Mouse (Mus musculus) kidney, adult 2 months (tissue): ENCODE results near the gene Tex26. TPM values are rescaled to one million over a fixed set of nuclear protein-coding genes. Genes with fewer than 3 reads are reported as not detected.

Experiments
- DNase-seq: peaks from one replicate; pipeline ENCODE4 v3.0.0; 2021
- H3K27ac ChIP-seq: fragments of 200-500 bp; 2 replicates; pipeline ENCODE4 v1.5.1; 2012; ENCODE audit warnings: low read depth, low read length, control low read depth, inconsistent platforms; ENCODE audit not compliant: insufficient read depth
- H3K27me3 ChIP-seq: fragments of 200-500 bp; replicated peaks from 2 replicates; pipeline ENCODE4 v1.6.1; 2012; ENCODE audit warnings: mild to moderate bottlenecking, moderate library complexity, low read length, inconsistent platforms; ENCODE audit not compliant: control insufficient read depth, insufficient read depth
- H3K36me3 ChIP-seq: fragments of 200-500 bp; 2 replicates; pipeline ENCODE4 v1.6.1; 2012; ENCODE audit warnings: mild to moderate bottlenecking, moderate library complexity, low read length, inconsistent platforms; ENCODE audit not compliant: control insufficient read depth, insufficient read depth
- H3K4me1 ChIP-seq: fragments of 200-500 bp; 2 replicates; pipeline ENCODE4 v1.6.1; 2011; ENCODE audit warnings: low read length; ENCODE audit not compliant: control insufficient read depth, insufficient read depth
- H3K4me3 ChIP-seq: fragments of 200-500 bp; 2 replicates; pipeline ENCODE4 v1.5.1; 2011; ENCODE audit warnings: mild to moderate bottlenecking, low read depth, low read length, control low read depth; ENCODE audit not compliant: insufficient read depth
- CTCF ChIP-seq: fragments of 200-500 bp; conservative IDR thresholded peaks from 2 replicates; pipeline ENCODE4 v1.5.1; 2011; ENCODE audit warnings: low read depth, mild to moderate bottlenecking, control low read depth, low read length, moderate library complexity, mixed read lengths; ENCODE audit not compliant: insufficient read depth, insufficient read length
- POLR2A ChIP-seq: fragments of 200-500 bp; IDR thresholded peaks from one replicate; pipeline ENCODE4 v1.6.1; 2011; ENCODE audit warnings: low read depth, low read length, control low read depth
- WGBS: fragments of 180-500 bp; shearing (Covaris S2); methylation state at CpG from one replicate; pipeline ENCODE4 v1.1.7; 2018; 5-methylcytosine and 5-hydroxymethylcytosine counted together
- polyA plus RNA-seq: library from polyadenylated mRNA; depleted of rRNA; stranded (reverse); fragments of >200 nt; gene quantifications from 2 replicates; pipeline ENCODE4 v1.2.3, GENCODE M21; 2012; rRNA removed

The Tex26 gene
- polyA plus RNA-seq, 1 experiment: not detected

DNA sequence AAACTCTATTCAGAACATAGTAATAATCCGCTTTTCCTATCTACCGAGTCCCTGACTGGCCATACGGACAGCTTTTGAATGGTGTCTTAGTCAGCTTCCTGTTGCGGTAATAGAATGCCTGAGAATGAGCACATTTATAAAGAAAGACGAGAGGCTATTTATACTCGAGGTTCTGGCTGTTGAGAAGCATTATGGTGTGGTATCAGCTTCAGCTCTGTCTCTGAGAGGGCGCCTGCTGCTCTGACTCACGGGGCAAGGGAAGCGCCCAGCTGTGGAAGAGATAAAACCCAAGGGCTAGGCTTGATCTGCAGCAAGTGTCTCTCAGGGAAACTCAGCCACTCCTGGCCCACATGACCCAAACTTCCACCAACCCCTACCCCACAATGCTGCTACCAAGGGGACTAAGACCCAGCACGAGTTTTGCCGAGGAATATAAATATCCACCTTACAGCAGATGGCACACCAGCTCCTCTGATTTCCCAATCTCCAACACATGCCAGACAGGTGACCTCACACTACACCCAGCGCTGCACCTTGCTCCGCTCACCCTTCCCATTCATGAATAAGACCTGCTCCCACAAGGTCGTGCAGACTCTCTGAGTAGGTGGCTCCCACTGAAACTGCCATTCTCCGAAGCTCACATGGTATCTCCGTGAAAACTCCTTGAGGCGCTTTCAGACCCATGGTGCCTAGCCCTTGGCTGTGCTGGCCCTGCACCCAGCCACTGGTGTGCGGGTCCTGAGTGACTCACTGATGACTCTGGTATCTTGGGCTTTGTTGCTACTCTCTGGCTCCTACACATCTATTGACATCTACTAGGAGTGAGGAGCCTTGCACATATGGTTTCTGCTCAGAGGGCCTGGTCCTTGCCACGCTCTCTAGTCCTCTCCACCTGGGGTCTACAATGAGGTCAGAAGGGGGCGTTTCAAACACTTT lies 68.9 kb downstream of the Tex26 start:
- no peak for DNase-seq
- WGBS: 76% methylated on average over 20 of the region's 20 CpGs
- H3K4me1 ChIP-seq: peaks cover under 1% of the 10 kb centered on the region
- no peaks in the 10 kb centered on the region for H3K36me3 ChIP-seq
- no peaks in the 10 kb centered on the region for H3K27me3 ChIP-seq
- H3K27ac ChIP-seq: no peak overlapping the region
- no peak overlapping the region for H3K4me3 ChIP-seq
- TF ChIP-seq CTCF: no peak
- no peak for TF ChIP-seq POLR2A

DNA sequence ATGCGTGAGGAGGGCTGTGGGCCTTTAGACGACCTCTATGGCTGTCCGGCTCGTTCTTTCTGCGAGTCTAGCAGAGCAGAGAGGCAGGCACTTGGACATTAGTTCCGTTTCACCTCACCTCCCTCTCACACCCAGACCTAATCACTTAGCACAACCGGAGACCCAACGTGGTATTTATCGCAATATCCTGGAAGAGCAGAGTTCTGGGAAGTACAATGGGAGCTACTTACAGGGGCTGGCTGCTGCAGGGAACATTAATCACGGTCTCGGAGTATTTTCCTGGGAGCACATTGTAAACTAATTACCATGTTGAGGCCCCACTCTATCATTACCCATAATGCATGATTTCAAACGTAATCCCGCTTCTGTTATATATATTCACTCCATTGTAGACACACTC lies 70.9 kb downstream of the Tex26 start:
- Histone ChIP-seq H3K36me3 (no peaks in the 10 kb centered on the region), H3K4me1 (peaks cover 6% of the 10 kb centered on the region), H3K27me3 (no peaks in the 10 kb centered on the region), H3K4me3 (no peak overlapping the region), H3K27ac (no peak overlapping the region)
- WGBS: 42% methylated on average over 13 of the region's 13 CpGs
- TF ChIP-seq CTCF (no peak), POLR2A (no peak)
- DNase-seq: no peak

DNA sequence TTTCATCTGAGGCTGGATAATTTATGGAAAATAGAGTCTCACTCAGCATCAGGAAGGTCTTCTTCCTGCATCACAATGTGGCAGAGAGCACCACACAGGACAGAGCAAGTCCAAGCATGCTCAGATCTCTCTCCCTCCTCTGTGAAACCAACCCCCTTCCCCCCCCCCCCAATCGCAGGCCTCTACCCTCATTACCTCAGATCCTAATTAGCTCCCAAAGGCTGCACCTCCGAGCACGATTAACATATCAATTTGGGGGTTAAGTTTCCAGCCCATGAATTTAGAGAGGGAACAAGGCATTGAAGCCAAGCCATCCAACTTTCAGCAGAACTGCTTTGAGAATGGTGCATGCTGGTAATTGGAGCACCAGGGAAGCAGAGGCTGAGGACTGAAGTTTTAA lies 73.2 kb downstream of the Tex26 start:
- DNase-seq: no peak
- Histone ChIP-seq H3K4me3 (no peak overlapping the region), H3K4me1 (peaks cover 6% of the 10 kb centered on the region), H3K27ac (no peak overlapping the region), H3K27me3 (no peaks in the 10 kb centered on the region), H3K36me3 (no peaks in the 10 kb centered on the region)
- TF ChIP-seq CTCF (no peak), POLR2A (no peak)
- WGBS: 45% methylated on average over 3 of the region's 3 CpGs

DNA sequence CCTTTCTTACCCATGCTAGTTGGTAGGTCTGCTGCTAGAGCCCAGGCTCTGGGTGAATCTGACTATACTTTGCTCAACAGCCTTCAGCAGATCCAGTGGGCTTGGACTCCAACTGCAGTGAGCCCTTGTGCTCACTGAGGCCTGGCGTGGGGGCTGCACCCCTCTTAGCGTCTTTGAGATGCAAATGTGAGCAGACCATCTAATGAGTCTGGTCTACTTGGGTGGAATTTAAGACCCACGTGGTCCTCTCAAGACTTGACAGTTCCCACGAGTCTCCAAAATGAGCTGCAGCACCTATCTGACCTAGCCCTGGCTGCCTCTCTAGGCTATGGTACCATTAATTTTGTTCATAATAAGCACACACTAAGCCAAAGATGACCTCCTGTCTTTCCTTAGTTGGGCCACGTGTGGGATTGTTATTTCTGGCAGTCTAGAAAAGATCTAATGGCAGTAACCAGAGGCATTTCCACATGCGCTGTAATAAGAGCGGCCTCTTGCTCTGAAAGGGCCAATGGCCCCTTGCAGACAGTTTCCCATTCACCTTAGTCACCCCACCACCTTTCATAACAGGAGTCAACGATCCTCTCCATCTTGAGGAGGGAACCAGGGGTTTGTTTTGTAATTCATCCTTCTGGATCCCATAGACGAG lies 74.1 kb downstream of the Tex26 start:
- no peak for TF ChIP-seq POLR2A
- Histone ChIP-seq H3K4me3 (no peak overlapping the region), H3K27ac (0 out of 2 replicates have a peak overlapping the region, but pooled peaks have one; percentile 14), H3K4me1 (peaks cover 6% of the 10 kb centered on the region), H3K36me3 (no peaks in the 10 kb centered on the region), H3K27me3 (no peaks in the 10 kb centered on the region)
- WGBS: 36% methylated on average over 9 of the region's 9 CpGs
- no peak for DNase-seq

DNA sequence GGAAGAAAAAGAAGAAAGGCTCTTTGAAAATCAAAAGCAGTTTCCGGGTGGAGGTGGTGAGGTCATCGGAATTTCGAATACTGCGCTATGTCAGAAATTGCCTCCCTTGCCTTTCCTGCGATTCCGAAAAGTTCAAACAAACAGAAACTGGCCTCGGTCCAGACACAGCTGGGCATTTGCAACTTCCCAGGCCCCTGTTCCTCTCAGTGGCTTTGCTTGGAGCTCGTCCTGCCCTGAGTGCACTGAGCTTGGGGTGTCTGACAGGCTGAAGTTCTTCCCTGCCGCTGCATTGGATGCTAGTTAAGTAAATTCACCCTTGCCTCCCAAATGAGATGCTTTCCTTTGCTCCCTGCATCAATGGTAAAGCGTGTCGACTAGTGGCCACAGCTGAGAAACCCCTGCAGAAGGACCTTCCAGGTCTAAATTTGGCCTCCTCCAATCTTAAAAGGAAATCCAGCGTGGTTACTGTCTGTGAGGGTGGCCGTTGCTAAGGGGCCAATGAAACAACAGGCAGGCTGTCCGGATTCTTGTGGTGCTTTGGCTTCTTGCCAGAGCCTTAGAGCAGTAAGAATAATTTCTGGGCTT lies 74.7 kb downstream of the Tex26 start:
- Histone ChIP-seq H3K4me3 (no peak overlapping the region), H3K4me1 (peaks cover 6% of the 10 kb centered on the region), H3K27me3 (no peaks in the 10 kb centered on the region), H3K27ac (peak overlapping the region; percentile 52; the same call in 1 of the 2 replicates), H3K36me3 (no peaks in the 10 kb centered on the region)
- WGBS: 6% methylated on average over 14 of the region's 14 CpGs
- TF ChIP-seq POLR2A: no peak
- TF ChIP-seq CTCF: no peak
- peak; percentile 50 for DNase-seq

DNA sequence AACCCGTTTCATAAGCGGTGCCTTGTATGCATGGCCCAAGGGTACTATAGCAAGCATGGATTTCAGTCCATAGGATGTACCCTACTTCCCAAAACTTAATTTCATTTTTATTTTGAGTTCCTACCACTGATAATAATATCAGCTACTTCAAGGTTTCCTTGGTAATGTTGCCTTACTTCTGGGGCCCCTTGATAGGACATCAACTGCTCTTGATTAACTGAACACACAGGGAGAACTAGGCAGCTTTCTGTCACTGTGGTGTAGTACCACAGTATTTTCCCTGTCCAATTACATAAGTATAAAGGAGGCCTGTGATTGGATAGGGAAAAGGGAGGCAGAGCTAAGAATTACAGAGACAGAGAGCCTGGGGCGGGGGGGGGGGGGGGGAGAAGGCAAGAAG lies 75.4 kb downstream of the Tex26 start:
- no peak for DNase-seq
- Histone ChIP-seq H3K27me3 (no peaks in the 10 kb centered on the region), H3K4me1 (peaks cover 6% of the 10 kb centered on the region), H3K4me3 (no peak overlapping the region), H3K36me3 (no peaks in the 10 kb centered on the region), H3K27ac (no peak overlapping the region)
- TF ChIP-seq POLR2A (no peak), CTCF (no peak)
- WGBS: 69% methylated on average over 3 of the region's 3 CpGs

DNA sequence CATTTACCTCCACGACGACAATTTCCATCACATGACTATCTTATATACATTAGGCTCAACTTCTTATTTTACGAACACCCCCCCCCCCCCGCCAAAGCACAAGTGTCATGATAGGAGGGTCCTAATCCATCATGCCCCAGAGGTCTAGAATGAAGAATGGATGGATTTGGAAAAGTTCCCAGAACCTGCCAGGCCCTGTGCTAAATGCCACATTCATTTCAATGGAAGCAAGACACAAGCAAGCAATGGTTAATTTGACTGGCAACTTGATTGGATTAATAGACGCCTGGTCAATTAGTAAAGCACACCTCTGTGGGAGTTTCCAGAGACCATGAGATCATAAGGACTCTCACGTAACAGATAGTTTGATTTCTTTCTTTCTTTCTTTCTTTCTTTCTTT lies 77.7 kb downstream of the Tex26 start:
- DNase-seq: no peak
- Histone ChIP-seq H3K27ac (no peak overlapping the region), H3K4me3 (no peak overlapping the region), H3K4me1 (peaks cover 6% of the 10 kb centered on the region), H3K27me3 (no peaks in the 10 kb centered on the region), H3K36me3 (no peaks in the 10 kb centered on the region)
- 75% methylated on average over 6 of the region's 6 CpGs for WGBS
- TF ChIP-seq CTCF (no peak), POLR2A (no peak)

Other genes with a start within 250 kb of the Tex26 start
- 12.7 and 15.8 TPM in 2 replicates for gene Alox5ap, start 174.9 kb upstream of the Tex26 start, polyA plus RNA-seq
- 0.61 and 0.88 TPM in 2 replicates for gene Medag, start 27.9 kb upstream of the Tex26 start, polyA plus RNA-seq
- gene Wdr95, start 89.0 kb downstream of the Tex26 start, polyA plus RNA-seq: 0.03 TPM in 1 of 2 replicates, not detected in the other
- gene Hsph1, start 196.7 kb downstream of the Tex26 start, polyA plus RNA-seq: 21.7 and 24.0 TPM in 2 replicates
- 6.4 TPM in 2 replicates for gene B3glct, start 238.6 kb downstream of the Tex26 start, polyA plus RNA-seq